7 mouse cellular contexts compared by ENCODE assay signal in genomic region chr17:34039562-34040450, GRCm38 (mm10). TPM values are rescaled to one million over a fixed set of nuclear protein-coding genes. Genes with fewer than 3 reads are reported as not detected.
DNase-seq lines count a peak whose midpoint lies in the region; ATAC-seq and TF ChIP-seq lines count a peak whose summit lies in the region.

No protein-coding gene starts in this region.

- DNase-seq in left cerebral cortex, postnatal 4 days, result peak; percentile 59
- no peak for DNase-seq in left cerebral cortex, postnatal 36 days (ENCODE audit: low spot score in 2 of 2)
- peak; percentile 67 to 69 for DNase-seq in cerebellum, postnatal 10 days
- peak; percentile 82 to 87 for DNase-seq in gastrocnemius, adult 8-10 months (ENCODE audit: low spot score in 2 of 2)
- DNase-seq in hindbrain, postnatal 0 days (ENCODE audit: low spot score), result peak; percentile 43
- no peak for DNase-seq in yolk sac, embryonic 10.5 days (ENCODE audit: low spot score)

- no peaks in the 10 kb centered on the region for H3K9me3 ChIP-seq in hindbrain, postnatal 0 days (ENCODE audit: low read length)

- H3K4me1 ChIP-seq in hindbrain, postnatal 0 days (ENCODE audit: insufficient read depth, low read length), result peaks cover 7% of the 10 kb centered on the region; the same call in 1 of the 2 replicates
- peaks cover 43% of the 10 kb centered on the region for H3K4me1 ChIP-seq in olfactory bulb, adult 2 months (ENCODE audit: control insufficient read depth, insufficient read depth, low read length)

- no peak for TF ChIP-seq CTCF in hindbrain, postnatal 0 days (IDR thresholded peaks at IDR 0.05; ENCODE audit: low read depth)
- TF ChIP-seq CTCF in olfactory bulb, adult 2 months (IDR thresholded peaks at IDR 0.05; ENCODE audit: insufficient read depth, low read depth, low read length), result no peak

- peak overlapping the region; percentile 63 for H3K4me2 ChIP-seq in hindbrain, postnatal 0 days (ENCODE audit: low read depth, low read length)

- peak overlapping the region; percentile 28 for H3K4me3 ChIP-seq in hindbrain, postnatal 0 days (ENCODE audit: low read length)
- peak overlapping the region; percentile 19 for H3K4me3 ChIP-seq in olfactory bulb, adult 2 months (ENCODE audit: insufficient read depth, low read depth, low read length)

- intact Hi-C loops in left cerebral cortex, postnatal 4 days (cut with DNase I), result loop anchor here (5.0 kb wide), 1 partner anchor 77 kb away; the partner anchor contains the start of gene H2-DMa
- intact Hi-C loops in left cerebral cortex, postnatal 36 days (cut with DNase I), result loop anchor here (10.0 kb wide), 1 partner anchor 555 kb away; the partner anchor contains the start of genes Ager and Pbx2

- no peak for TF ChIP-seq POLR2A in olfactory bulb, adult 2 months (IDR thresholded peaks at IDR 0.05; ENCODE audit: insufficient read depth, low read depth, low read length)

- H3K36me3 ChIP-seq in hindbrain, postnatal 0 days (ENCODE audit: insufficient read depth, low read length), result peaks cover 26% of the 10 kb centered on the region

- no peak for ATAC-seq in hindbrain, postnatal 0 days

- peak overlapping the region; percentile 17 for H3K9ac ChIP-seq in hindbrain, postnatal 0 days (replicated peaks; ENCODE audit: low read length)

- WGBS in hindbrain, postnatal 0 days, result 31% methylated on average over 17 of the region's 17 CpGs
- WGBS in olfactory bulb, adult 2 months, result 18% methylated on average over 17 of the region's 17 CpGs

- H3K27ac ChIP-seq in hindbrain, postnatal 0 days, result no peak overlapping the region
- H3K27ac ChIP-seq in olfactory bulb, adult 2 months (ENCODE audit: insufficient read depth, low read depth, low read length), result no peak overlapping the region

- H3K27me3 ChIP-seq in hindbrain, postnatal 0 days (ENCODE audit: insufficient read depth, low read length), result no peaks in the 10 kb centered on the region

RNA-seq across cellular contexts. Expression of gene Col11a2, which starts 0.6 kb away (rescaled TPM):
- 1 to 10 TPM; 6.8 to 9.8 TPM for total RNA-seq in left cerebral cortex, postnatal 4 days (2021)
- total RNA-seq in left cerebral cortex, postnatal 36 days (2021), result 10 to 100 TPM; 15.1 to 16.3 TPM
- total RNA-seq in gastrocnemius, adult 8-10 months (2022), result 1 to 10 TPM; 2.5 to 4.8 (median 3.9) TPM
- total RNA-seq in hindbrain, postnatal 0 days (2014; rRNA removed), result 12.1 and 16.7 TPM in 2 replicates
- polyA plus RNA-seq in hindbrain, postnatal 0 days (2015; fragmentation: Nextera tagmentation; extraction: Ambion mirVana), result 5.4 TPM in 2 replicates
- polyA plus RNA-seq in olfactory bulb, adult 2 months (2012; ENCODE audit: insufficient read depth, insufficient read length, low replicate concordance, missing spikeins), result not detected in 2 replicates

RNA-seq across cellular contexts. Expression of gene Rxrb, which starts 8.2 kb away (rescaled TPM):
- 10 to 100 TPM; 80.7 to 84.9 TPM for total RNA-seq in left cerebral cortex, postnatal 4 days (2021)
- 10 to 100 TPM; 81.9 to 87.8 TPM for total RNA-seq in left cerebral cortex, postnatal 36 days (2021)
- total RNA-seq in gastrocnemius, adult 8-10 months (2022), result 10 to 100 TPM; 36.8 to 39.3 (median 38.8) TPM
- total RNA-seq in hindbrain, postnatal 0 days (2014; rRNA removed), result 51.5 and 64.8 TPM in 2 replicates
- polyA plus RNA-seq in hindbrain, postnatal 0 days (2015; fragmentation: Nextera tagmentation; extraction: Ambion mirVana), result 48.7 and 49.2 TPM in 2 replicates
- polyA plus RNA-seq in olfactory bulb, adult 2 months (2012; ENCODE audit: insufficient read depth, insufficient read length, low replicate concordance, missing spikeins), result not detected in 2 replicates

RNA-seq across cellular contexts. Expression of gene Slc39a7, which starts 8.3 kb away (rescaled TPM):
- 10 to 100 TPM; 96.3 to 98.7 TPM for total RNA-seq in left cerebral cortex, postnatal 4 days (2021)
- total RNA-seq in left cerebral cortex, postnatal 36 days (2021), result 100 to 1,000 TPM; 101 to 105 TPM
- total RNA-seq in gastrocnemius, adult 8-10 months (2022), result 10 to 100 TPM; 44.2 to 63.5 (median 49.3) TPM
- total RNA-seq in hindbrain, postnatal 0 days (2014; rRNA removed), result 188 and 250 TPM in 2 replicates
- 148 and 150 TPM in 2 replicates for polyA plus RNA-seq in hindbrain, postnatal 0 days (2015; fragmentation: Nextera tagmentation; extraction: Ambion mirVana)
- not detected in 2 replicates for polyA plus RNA-seq in olfactory bulb, adult 2 months (2012; ENCODE audit: insufficient read depth, insufficient read length, low replicate concordance, missing spikeins)

RNA-seq across cellular contexts. Expression of gene H2-Ke6, which starts 11.9 kb away (rescaled TPM):
- 10 to 100 TPM; 41.6 to 45.2 TPM for total RNA-seq in left cerebral cortex, postnatal 4 days (2021)
- total RNA-seq in left cerebral cortex, postnatal 36 days (2021), result 10 to 100 TPM; 35.7 to 36.6 TPM
- 10 to 100 TPM; 83.6 to 90.2 (median 84.9) TPM for total RNA-seq in gastrocnemius, adult 8-10 months (2022)
- total RNA-seq in hindbrain, postnatal 0 days (2014; rRNA removed), result 78.3 and 87.4 TPM in 2 replicates
- polyA plus RNA-seq in hindbrain, postnatal 0 days (2015; fragmentation: Nextera tagmentation; extraction: Ambion mirVana), result 74.9 and 78.9 TPM in 2 replicates
- not detected in 2 replicates for polyA plus RNA-seq in olfactory bulb, adult 2 months (2012; ENCODE audit: insufficient read depth, insufficient read length, low replicate concordance, missing spikeins)

RNA-seq across cellular contexts. Expression of gene Ring1, which starts 15.3 kb away (rescaled TPM):
- total RNA-seq in left cerebral cortex, postnatal 4 days (2021), result 10 to 100 TPM; 23.6 to 28.2 TPM
- 10 to 100 TPM; 33.5 to 35.9 TPM for total RNA-seq in left cerebral cortex, postnatal 36 days (2021)
- total RNA-seq in gastrocnemius, adult 8-10 months (2022), result 10 to 100 TPM in 3 of 4 experiments, 1 to 10 TPM in 1; 9.8 to 15.6 (median 11.7) TPM
- 19.1 and 22.1 TPM in 2 replicates for total RNA-seq in hindbrain, postnatal 0 days (2014; rRNA removed)
- polyA plus RNA-seq in hindbrain, postnatal 0 days (2015; fragmentation: Nextera tagmentation; extraction: Ambion mirVana), result 19.2 and 20.0 TPM in 2 replicates
- not detected in 2 replicates for polyA plus RNA-seq in olfactory bulb, adult 2 months (2012; ENCODE audit: insufficient read depth, insufficient read length, low replicate concordance, missing spikeins)

Comparison
In these comparisons a context has a peak if more than half of its experiments do, and no peak if none do; other contexts are left out.
1. DNase-seq: peak in left cerebral cortex, postnatal 4 days (single experiment), cerebellum, postnatal 10 days (2 of 2), gastrocnemius, adult 8-10 months (2 of 2) and hindbrain, postnatal 0 days (single experiment); none in left cerebral cortex, postnatal 36 days (0 of 2) and yolk sac, embryonic 10.5 days (single experiment).